Mouse (Mus musculus) heart, postnatal 14 days (tissue): ENCODE results near the gene Vac14. TPM values are rescaled to one million over a fixed set of nuclear protein-coding genes. Genes with fewer than 3 reads are reported as not detected.

Source experiments
- DNase-seq, 2 experiments: peaks; one replicate each; pipeline ENCODE4 v3.0.0; 2021 to 2022
- intact Hi-C: fragments of 180-260 bp; cut with DNase I; formaldehyde crosslinking; loops from one replicate; pipeline ENCODE4 v1.15.1; 2025
- total RNA-seq, 2 experiments: library from RNA; stranded (reverse); gene quantifications; 2 replicates each; pipeline ENCODE4 v1.2.3; 2021

Gene Vac14
- total RNA-seq, 2 experiments from 2014 or later: 15.5 to 16.2 TPM

DNA sequence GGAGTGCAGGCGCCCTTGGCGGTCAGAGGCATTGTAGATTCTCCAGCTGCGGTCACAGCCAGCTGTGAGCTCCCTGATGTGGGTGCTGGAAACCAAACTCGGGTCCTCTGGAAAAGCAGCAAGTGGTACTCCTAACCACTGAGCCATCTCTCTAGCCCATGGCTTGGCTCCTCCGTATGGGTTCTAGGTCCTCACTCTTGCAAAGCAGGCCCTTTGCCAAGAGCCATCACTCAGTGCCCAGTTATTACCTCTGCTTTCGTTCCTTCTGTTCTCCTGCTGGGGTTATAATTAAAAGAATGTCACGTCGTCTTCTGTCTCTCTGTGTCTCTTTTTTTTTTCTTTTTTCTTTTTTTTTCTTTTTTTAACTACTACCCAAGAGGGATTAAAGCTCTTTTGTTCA lies 114.7 kb downstream of the Vac14 start:
- intact Hi-C loops: no loop called here
- DNase-seq: no peak

DNA sequence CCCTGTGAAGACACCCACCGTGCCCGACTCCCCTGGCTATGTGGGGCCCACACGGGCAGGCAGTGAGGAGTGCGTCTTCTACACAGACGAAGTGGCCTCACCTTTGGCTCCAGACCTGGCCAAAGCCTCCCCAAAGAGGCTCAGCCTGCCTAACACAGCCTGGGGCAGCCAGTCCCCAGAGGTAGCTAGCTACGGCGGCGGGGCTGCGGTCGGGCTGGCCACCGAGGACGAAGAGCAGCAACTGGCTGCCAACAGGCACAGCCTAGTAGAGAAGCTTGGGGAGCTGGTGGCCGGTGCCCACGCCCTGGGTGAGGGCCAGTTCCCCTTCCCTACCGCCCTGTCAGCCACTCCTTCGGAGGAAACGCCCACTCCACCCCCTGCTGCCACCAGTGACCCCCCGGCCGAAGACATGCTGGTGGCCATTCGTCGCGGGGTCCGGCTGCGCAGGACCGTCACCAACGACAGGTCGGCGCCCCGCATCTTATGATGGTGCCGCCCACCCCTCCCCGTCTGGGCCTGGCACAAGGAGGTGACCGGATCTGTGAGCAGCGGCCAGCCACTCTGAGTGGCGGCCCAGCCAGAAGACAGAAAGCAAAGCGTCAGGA lies 120.3 kb downstream of the Vac14 start:
- intact Hi-C loops: no loop called here
- no peak for DNase-seq

DNA sequence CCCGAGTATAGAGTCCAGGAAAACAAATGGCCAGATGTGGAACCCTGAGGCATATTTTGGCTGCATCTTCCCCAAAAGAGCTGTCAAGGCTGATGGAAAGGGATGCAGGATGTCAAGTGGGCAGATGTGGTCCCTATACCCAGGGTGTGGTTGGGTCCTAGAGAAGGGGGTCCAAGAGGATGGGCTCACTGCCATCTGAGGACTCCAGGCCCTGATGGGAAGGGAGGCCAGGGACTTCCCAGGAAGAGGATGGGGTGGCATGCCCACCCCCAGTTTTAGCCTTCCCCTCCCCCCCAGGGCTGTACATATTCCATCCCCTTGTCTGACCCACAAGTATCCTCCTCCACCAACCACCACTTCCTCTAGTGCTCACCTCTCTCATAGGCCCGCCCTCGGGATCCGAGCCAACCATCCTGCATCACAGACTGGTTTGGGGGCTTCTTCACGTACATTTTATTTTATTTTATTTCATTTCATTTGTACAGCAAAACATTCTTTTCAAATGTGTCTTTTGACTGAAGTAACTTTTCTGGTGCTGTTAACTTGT lies 122.3 kb downstream of the Vac14 start:
- intact Hi-C loops: no loop called here
- no peak for DNase-seq

DNA sequence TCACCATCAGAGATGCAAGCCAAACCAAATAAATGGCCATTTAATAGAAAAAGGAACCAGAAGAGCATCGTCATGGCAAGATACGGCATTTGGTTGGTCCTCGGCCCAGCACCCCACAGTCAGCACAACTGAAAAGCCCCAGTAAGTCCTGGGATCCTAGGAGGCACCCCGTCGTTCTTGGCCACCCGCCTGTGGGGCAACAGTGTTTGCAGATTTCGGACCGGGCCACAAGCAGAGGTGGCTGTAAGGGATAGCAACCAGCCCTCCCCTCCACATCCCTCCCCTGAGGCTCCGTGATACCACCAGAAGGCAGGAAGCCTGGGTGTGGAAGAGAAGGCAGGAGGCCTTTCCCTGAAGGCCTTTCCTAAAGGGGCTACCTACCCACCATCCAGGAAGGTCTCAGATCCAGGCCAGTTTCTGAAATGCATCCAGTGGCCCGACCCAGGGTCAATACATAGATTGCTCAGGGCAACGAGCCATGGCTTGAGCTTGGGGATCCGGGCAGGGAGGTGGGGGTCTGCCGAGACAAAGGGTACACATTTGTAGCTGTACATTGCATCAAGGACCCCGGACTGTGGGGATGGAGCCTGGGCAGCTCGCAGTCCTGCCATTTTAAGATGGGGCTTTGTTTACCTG lies 123.5 kb downstream of the Vac14 start:
- intact Hi-C loops: no loop called here
- no peak for DNase-seq

DNA sequence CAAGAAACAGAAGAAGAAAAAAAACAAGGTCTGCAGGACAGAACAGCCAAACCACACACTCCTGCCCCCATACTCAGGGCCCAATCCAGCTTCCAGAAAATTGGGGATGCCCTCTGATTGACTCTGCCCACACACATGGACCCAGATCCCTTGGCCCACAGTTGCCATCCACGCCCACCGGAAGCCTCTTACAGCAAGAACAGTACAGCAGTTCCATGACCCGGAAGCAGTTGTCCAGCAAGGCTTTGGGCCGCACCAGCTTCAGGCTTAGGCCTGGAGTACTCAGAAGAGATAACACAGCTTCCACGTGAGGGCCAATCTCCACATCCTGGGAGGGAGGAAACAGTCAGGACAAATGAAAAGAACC lies 124.0 kb downstream of the Vac14 start:
- intact Hi-C loops: no loop called here
- no peak for DNase-seq

DNA sequence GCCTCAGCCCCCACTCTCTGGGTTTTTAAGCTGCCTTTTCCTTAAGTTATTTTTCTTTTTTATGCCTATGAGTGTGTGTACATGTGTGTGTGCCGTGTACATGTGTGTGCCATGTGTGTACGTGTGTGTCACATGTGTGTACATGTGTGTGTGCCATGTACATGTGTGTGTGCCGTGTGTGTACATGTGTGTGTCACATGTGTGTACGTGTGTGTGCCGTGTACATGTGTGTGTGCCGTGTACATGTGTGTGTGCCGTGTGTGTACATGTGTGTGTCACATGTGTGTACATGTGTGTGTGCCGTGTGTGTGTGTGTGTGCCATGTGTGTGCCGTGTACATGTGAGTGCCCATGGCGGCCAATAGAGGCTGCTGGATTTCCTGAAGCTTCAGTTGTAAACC lies 126.8 kb downstream of the Vac14 start:
- DNase-seq: no peak
- intact Hi-C loops: loop anchor here (5.0 kb wide), 1 partner anchor 227 kb away; no protein-coding TSS in a partner anchor

DNA sequence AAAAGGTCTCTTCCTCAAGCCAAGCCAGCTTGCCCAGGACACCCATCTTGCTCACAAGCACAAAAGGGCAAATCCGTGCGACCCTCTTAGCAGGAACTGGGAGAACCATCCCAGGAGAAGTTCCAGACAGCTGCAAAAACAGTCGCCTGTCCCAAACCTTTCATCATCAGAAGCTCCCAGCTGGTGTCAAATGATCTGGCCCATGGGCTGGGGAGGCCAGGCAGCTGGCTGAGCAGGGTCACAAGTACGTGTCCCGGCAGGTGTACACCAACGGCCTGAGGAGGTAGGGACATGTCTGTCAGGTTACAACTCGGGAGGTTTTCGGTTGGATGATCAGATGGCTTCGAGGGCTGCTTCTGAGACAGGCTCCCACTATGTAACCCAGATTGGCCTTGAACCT lies 128.3 kb downstream of the Vac14 start:
- no peak for DNase-seq
- intact Hi-C loops: loop anchor here (5.0 kb wide), 1 partner anchor 226 kb away; no protein-coding TSS in a partner anchor

DNA sequence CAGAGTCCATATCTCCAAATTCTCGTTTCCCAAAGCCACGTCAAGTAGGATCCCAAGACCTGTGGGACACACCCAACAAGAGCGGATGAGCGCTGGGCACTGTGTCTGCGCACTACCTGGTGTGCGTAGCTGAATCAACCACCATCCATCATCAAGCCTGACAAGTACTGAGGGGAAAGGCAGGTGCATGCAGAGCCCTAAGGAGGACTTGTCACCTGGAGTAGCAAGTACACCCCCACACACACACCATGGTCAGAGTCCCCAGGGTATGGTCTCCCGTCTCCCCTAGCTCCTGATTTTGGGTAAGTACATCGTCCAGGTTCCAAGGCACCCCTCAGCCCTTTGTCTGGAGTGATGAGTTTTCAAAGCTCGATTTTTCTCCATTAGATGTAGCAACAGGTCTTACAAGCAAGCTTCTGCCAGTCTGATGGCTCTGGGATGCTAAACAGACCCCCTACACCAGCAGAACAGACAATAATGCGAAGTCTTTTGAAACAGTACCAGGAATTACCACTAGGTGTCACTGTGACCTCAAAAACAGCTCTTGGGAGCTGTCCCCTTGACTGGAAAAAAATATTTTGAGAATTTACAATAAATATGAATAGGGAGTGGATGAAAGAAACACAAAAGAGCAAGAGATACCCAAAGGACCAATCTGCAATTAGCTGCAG lies 131.2 kb downstream of the Vac14 start:
- DNase-seq: peak in 1 of 2 experiments; percentile 73
- intact Hi-C loops: loop anchor here (5.0 kb wide), 5 partner anchors 58 to 343 kb away; partner anchors contain the start of genes Clec18a, Il34 and Pdpr

DNA sequence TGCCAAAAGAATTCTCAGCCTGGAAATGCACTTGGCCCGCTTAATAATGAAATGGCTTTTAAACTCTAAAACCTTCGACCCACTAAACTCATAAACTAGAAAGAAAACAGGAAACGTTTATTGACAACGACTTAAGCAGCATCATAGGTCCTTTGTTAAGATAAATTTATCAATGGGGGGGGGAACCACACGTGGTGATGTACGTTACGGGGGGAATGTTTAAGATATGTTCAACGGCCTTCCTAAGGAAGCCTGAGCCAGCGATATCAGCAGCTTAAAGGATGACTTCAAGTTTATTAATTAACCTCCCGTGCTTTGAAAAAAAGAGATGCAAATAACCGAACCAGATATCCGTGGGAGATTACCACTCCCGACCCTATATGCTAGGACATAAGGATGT lies 131.9 kb downstream of the Vac14 start:
- no peak for DNase-seq
- intact Hi-C loops: loop anchor here (5.0 kb wide), 4 partner anchors 57 to 342 kb away; partner anchors contain the start of genes Clec18a, Il34 and Pdpr

DNA sequence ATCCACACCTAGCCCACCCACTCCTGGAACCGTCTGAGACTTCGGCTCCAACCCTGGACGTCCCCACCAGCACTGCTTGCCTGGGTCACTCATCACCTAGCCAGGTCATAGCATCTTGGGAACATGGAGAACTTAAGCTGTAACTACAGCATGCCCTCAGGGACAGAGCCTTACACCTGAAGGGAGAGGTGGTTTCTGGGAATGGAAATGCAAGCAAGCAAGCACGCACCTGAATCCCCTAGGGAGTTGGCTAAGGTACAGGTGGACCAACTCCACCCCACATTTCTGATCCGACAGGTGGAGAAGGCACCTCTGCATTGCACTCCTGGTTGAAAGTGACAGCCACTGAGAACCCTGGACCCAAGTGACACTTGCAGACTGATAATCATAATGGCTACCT lies 133.1 kb downstream of the Vac14 start:
- intact Hi-C loops: loop anchor here (5.0 kb wide), 4 partner anchors 56 to 341 kb away; partner anchors contain the start of genes Clec18a, Il34 and Pdpr
- DNase-seq: no peak

DNA sequence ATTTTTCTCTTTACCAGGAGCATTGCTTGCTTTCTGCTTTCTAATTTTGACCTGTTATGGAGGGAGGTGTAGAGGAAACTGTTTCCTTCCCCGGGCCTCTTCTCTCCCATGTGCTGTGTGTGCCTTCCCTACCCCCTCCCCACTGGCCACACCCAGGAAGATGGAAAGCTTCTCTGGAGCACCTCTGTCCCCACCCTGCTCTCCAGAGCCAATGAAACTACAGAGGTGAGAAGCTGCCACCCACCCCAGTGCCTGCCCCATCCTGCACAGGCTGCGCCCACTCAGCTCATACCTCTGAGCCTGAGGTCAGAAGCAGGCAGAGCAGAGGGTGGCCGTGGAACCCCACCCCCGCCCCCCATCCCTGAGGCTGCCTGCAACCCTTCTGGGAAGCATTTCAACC lies 136.3 kb downstream of the Vac14 start:
- DNase-seq: no peak
- intact Hi-C loops: loop anchor here (5.0 kb wide), 4 partner anchors 53 to 338 kb away; partner anchors contain the start of genes Clec18a, Il34 and Pdpr

DNA sequence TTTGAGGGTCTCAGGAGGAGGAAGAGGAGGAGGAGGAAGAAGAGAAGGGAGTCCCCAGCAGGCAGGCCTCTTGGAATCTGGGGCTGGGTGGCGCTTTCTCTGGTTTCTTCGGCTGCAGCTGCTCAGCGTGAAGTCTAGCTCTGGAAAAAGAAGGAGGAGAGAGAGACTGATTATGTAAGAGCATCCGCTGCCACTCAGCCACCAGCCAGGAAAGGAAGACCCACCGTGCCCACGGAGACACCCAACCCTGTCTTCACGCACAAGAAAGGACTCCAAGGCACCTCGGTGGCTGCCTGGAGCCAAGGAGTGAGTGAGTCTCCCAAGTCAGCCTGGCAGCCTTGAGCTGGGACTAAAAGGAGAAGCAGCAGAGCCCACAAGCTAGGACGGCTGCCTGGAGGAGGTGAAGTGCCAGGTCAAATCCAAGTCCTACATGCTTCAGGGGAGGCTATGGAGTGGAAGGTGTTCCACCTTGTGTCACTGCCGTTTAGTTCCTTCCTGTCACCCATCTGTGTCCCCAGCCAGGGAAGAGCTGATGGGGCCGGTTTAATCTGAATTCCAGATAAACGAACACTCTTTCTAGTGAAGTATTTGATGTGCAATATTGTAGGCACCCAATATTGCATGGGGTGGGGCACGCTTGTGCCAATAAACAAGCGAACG lies 137.3 kb downstream of the Vac14 start:
- no peak for DNase-seq
- intact Hi-C loops: no loop called here

DNA sequence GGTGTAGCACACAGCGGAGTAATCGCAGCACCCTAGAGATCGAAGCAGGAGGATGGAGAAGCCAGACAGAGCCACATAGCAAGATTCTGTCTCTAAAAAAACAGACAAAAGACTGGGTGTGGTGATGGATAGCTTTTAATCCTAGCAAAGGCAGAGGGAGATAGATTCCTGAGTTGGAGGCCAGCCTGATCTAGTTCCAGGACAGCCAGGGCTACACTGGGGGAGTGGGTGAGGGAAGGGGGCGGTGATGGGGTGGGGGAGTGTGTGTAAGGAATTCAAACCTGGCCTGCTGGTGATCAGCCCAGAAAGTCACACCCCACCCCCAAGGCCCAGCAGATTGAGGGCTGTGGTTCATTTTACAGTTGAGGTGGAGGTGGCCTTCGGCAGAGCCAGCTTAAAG lies 137.8 kb downstream of the Vac14 start:
- intact Hi-C loops: no loop called here
- no peak for DNase-seq

DNA sequence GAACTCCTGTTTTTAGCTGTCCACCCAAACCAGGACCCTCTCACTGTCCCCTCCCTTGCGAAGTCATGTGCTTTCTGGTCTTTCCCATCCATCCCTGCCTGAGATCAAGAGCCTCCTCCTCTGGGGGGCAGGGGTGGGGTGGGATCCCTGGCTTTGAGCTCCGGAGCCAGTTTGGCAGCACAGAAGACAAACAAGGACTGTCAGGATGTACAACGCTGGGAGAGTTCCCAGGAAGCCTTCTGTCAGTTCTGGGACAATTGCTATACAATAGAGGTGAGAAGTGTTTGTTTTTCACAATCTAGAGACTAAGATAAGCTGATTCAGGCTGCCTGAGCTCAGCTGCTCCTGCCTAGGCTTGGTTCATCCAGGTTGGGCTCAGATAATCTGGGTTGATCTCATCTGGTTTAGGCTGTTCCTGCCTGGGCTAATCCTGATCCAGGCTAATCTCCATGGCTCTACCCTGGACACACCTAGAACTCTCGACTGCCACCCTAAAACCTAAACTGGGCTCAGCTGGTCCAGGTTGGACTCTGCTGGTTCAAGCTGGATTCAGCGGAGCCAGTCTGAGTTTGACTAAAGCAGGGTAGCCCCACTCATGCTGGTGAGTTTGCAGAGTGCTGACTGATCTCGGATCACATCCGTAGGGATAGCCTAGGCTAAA lies 142.0 kb downstream of the Vac14 start:
- intact Hi-C loops: no loop called here
- DNase-seq: no peak

DNA sequence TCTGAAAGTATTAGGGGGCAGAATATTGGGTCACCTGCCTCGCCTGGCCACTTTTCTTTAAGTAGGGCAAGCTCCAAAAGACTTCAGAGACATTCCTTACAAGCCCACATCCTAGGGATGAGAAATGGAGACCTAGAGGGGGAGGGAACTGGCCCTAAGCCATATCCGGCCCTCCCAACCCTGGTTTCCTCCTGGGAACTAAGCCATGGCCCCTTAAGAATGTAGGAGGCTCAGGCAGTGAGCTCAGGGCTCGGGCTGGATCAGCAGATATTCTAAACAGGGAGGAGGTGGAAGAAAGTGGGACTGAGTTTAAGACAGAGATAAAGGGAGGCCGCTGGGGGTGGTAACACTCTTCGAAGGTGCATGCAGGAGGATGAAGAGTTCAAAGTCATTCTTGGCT lies 142.8 kb downstream of the Vac14 start:
- peak; percentile 72 to 76 for DNase-seq
- intact Hi-C loops: no loop called here

DNA sequence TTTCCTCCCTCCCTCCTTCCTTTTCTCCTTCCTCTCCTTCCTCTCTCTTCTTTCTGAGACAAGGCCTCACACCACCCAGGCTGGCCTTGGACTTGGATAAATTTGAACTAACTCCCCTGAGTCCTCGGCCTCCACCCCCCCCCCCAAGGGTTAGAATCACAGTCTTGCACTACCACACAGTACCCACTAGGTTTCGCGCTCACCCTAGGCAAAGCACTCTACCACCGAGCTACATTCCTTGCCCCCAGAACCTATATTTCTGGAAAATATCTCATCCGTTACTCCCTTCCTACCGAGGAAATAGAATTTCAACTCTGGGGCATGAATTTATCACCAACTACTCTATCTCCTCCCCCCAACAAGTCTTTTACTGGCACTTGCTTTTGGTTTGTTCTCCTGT lies 143.6 kb downstream of the Vac14 start:
- DNase-seq: no peak
- intact Hi-C loops: no loop called here

DNA sequence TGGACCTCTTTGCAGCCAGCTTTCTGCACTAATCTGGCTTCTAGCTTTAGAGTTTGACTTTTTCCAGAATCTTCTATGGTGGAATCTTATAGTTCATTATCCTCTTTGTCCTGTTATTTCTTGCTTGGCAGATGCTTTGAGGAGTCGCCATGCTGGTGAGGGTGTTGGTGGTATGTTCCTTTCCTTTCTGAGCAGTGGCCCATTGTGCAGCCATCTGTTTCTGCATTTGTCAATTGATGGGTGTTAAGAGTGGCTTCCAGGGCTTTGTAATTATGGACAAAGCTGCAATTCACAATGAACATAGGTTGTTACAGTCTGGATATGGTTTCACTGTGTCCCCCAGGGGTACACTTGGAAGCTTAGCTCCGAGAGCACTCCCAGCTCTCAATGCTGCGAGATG lies 146.3 kb downstream of the Vac14 start:
- no peak for DNase-seq
- intact Hi-C loops: no loop called here

DNA sequence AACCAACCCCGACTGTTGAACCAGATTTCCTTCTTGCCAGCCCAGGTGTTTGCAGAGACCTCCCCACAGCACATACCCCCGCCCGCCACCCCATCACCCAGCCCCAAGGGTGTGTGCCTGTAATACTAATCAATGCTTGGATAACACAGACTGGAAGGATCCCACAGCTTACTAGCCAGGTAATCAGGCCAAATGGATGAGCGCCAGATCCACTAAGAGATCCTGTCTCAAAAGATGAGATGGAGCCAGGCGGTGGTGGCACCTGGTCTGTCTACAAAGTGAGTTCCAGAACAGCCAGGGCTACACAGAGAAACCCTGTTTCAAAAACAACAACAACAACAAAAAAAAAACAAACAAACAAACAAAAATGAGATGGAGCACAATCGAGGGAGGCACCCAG lies 148.9 kb downstream of the Vac14 start:
- intact Hi-C loops: no loop called here
- no peak for DNase-seq
